Mouse (Mus musculus) left cerebral cortex, adult 8-10 months (tissue): ENCODE measurements around the gene Fam84b. TPM values are rescaled to one million over a fixed set of nuclear protein-coding genes. Genes with fewer than 3 reads are reported as not detected.

Source experiments
- total RNA-seq, 4 experiments: library from RNA; stranded (reverse); gene quantifications; 2 replicates each; pipeline ENCODE4 v1.2.4; 2022

The Fam84b gene
- total RNA-seq, 4 experiments from 2014 or later = 5.2 to 6.3 (median 5.8) TPM

Other genes with a start within 250 kb of the Fam84b start
- not detected for gene A1bg, start 69.2 kb upstream of the Fam84b start, total RNA-seq